Mouse (Mus musculus) lung, embryonic 14.5 days (tissue): ENCODE results near the gene Rad9a. TPM values are rescaled to one million over a fixed set of nuclear protein-coding genes. Genes with fewer than 3 reads are reported as not detected.

Experiments
- ATAC-seq: fragments of 200-750 bp; cut with Nextera tagmentation; 2 replicates; pipeline ENCODE4 v1.8.0; 2017; ENCODE audit warnings: mild to moderate bottlenecking, moderate TSS enrichment, moderate library complexity; ENCODE audit not compliant: insufficient read depth
- DNase-seq: peaks from one replicate; pipeline ENCODE4 v3.0.0-alpha.2; 2015
- H3K27ac ChIP-seq: fragments of 300-500 bp; sonication (generic); 2 replicates; pipeline ENCODE4 v1.5.1; 2014; ENCODE audit warnings: low read depth, mild to moderate bottlenecking, moderate library complexity
- H3K27me3 ChIP-seq: fragments of 300-500 bp; sonication (generic); 2 replicates; pipeline ENCODE4 v1.6.1; 2014; ENCODE audit warnings: low read length, control low read depth; ENCODE audit not compliant: insufficient read depth
- H3K36me3 ChIP-seq: fragments of 300-500 bp; sonication (generic); 2 replicates; pipeline ENCODE4 v1.6.1; 2014; ENCODE audit warnings: control low read depth; ENCODE audit not compliant: insufficient read depth
- H3K4me1 ChIP-seq: fragments of 300-500 bp; sonication (generic); 2 replicates; pipeline ENCODE4 v1.6.1; 2014; ENCODE audit warnings: antibody characterized with exemption, control low read depth; ENCODE audit not compliant: insufficient read depth
- H3K4me2 ChIP-seq: fragments of 300-500 bp; sonication (generic); 2 replicates; pipeline ENCODE4 v1.6.1; 2014; ENCODE audit warnings: mild to moderate bottlenecking
- H3K4me3 ChIP-seq: fragments of 300-500 bp; sonication (generic); 2 replicates; pipeline ENCODE4 v1.5.1; 2014; ENCODE audit warnings: low read depth, low read length
- H3K9ac ChIP-seq: fragments of 300-500 bp; sonication (generic); 2 replicates; pipeline ENCODE4 v1.6.1; 2014
- H3K9me3 ChIP-seq: fragments of 300-500 bp; sonication (generic); 2 replicates; pipeline ENCODE4 v1.6.1; 2016; ENCODE audit warnings: low read depth, low read length, control low read depth
- CTCF ChIP-seq: IDR thresholded peaks from 2 replicates; pipeline ENCODE4 v1.5.1; 2016; ENCODE audit warnings: antibody characterized with exemption, low read depth
- WGBS: fragments of 180-500 bp; shearing (Covaris S2); extraction: QIAGEN DNeasy Blood & Tissue Kit; methylation state at CpG from one replicate; pipeline ENCODE4 v1.1.7; 2014; 5-methylcytosine and 5-hydroxymethylcytosine counted together
- polyA plus RNA-seq: library from polyadenylated mRNA; unstranded; fragments of >200 nt; fragmentation: Nextera tagmentation; extraction: Ambion mirVana; gene quantifications from 2 replicates; pipeline ENCODE4 v1.2.1, GENCODE M21; 2014

Rad9a gene
- polyA plus RNA-seq, 1 experiment from 2014 or later = 47.4 TPM

GRCm38 (mm10) chr19:4155223-4156072 is 46.0 kb downstream of the Rad9a start:
- Histone ChIP-seq H3K4me3 (no peak overlapping the region), H3K4me1 (no peaks in the 10 kb centered on the region), H3K36me3 (peaks cover 52% of the 10 kb centered on the region), H3K9ac (no peak overlapping the region), H3K4me2 (no peak overlapping the region), H3K27me3 (no peaks in the 10 kb centered on the region), H3K27ac (no peak overlapping the region), H3K9me3 (no peaks in the 10 kb centered on the region)
- no peak for TF ChIP-seq CTCF
- ATAC-seq (no peak), DNase-seq (no peak)
- 75% methylated on average over 6 of the region's 6 CpGs for WGBS

DNA sequence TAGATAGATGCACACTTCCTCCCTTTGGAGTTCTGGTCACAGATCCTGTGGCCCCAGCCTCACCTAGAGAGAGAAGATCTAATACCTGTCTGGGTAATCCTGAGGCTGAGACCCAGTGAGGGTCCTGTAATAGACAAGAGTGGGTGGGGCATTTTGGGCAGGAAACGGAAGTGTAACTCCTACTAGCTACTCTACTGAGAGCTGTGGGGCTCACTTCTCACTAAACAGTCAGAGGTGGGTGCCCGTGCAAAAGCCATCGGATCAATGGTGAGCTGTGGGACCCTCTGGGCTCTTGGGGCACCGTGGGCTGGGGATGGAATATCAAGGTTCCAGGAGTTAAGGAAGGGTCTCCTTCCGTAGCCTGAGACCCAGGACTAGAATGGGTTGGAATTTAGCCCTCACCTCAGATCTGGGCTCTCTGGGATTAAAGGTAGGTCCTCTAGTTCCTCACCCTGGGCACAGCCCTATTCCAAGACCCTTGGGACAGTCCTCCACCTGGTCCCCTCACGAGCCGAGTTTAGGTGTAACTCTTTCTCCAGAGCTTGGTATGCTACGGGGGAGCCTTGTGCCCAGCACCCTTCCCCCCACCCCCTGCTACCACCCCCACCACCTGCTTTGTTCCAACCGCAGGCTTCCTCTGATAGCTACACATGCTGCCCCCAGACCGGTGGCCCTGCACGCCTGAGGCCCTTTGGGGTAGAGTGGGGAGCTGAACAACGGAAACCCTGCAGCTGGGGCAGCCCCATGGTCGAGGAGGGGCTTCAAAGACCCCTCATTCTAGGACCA is 46.8 kb downstream of the Rad9a start:
- Histone ChIP-seq H3K9ac (no peak overlapping the region), H3K4me2 (no peak overlapping the region), H3K9me3 (no peaks in the 10 kb centered on the region), H3K4me1 (no peaks in the 10 kb centered on the region), H3K27me3 (no peaks in the 10 kb centered on the region), H3K27ac (no peak overlapping the region), H3K36me3 (peaks cover 53% of the 10 kb centered on the region), H3K4me3 (no peak overlapping the region)
- TF ChIP-seq CTCF = no peak
- no peak for DNase-seq
- no peak for ATAC-seq
- 69% methylated on average over 13 of the region's 13 CpGs for WGBS

DNA sequence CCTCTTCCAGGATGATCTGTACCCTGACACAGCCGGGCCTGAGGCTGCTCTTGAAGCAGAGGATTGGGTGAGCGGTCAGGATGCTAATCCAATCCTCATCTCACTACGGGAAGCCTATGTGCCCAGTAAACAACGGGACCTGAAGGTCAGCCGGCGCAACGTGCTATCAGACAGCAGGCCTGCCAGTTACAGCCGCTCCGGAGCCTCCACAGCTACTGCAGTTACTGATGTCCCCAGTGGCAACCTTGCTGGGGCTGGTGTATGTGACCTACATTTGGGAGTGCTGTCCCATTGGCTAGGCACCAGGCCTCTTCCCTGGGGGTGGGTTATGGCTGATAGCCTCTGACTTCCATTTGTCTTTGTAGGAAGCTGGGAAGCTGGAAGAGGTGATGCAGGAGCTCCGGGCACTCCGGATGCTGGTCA is 48.2 kb downstream of the Rad9a start, which contains the start of gene Ptprcap:
TSS of gene Ptprcap (plus strand) at position 373 of the 423 bp plus-strand sequence.
- ATAC-seq (no peak), DNase-seq (no peak)
- Histone ChIP-seq H3K4me1 (peaks cover 5% of the 10 kb centered on the region), H3K4me2 (no peak within 1 kb of the TSS), H3K9ac (no peak within 1 kb of the TSS), H3K4me3 (no peak within 1 kb of the TSS), H3K27me3 (no peaks in the 10 kb centered on the region), H3K36me3 (peaks cover 39% of the 10 kb centered on the region), H3K9me3 (no peaks in the 10 kb centered on the region), H3K27ac (no peak within 1 kb of the TSS)
- TF ChIP-seq CTCF = no peak
- WGBS = 50% methylated on average over 11 of the region's 11 CpGs

GRCm38 (mm10) chr19:4152445-4153231 is 48.8 kb downstream of the Rad9a start:
- Histone ChIP-seq H3K27me3 (no peaks in the 10 kb centered on the region), H3K4me1 (peaks cover 5% of the 10 kb centered on the region), H3K9me3 (no peaks in the 10 kb centered on the region), H3K36me3 (peaks cover 33% of the 10 kb centered on the region), H3K27ac (no peak overlapping the region), H3K9ac (no peak overlapping the region), H3K4me3 (no peak overlapping the region), H3K4me2 (no peak overlapping the region)
- TF ChIP-seq CTCF = no peak
- ATAC-seq (no peak), DNase-seq (no peak)
- 79% methylated on average over 8 of the region's 8 CpGs for WGBS

DNA sequence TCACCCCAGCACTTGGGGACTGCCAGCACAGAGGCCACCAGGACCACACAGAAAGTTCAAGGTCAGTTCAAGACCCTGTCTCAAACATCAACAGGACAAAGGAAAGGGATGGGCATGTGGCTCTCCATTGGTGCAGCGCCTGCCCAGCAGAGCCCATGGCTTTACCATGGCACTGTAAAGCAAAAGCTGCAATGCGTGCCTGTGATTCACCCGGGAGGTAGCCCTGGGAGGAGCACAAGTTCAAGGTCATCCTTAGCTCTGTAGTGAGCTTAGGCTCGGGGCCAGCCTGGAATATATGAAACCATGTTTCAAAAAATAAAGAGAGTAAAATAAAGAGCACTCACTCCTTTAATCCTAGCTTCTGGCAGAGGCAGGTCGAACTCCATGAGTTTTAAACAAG is 49.6 kb downstream of the Rad9a start:
- DNase-seq = no peak

DNA sequence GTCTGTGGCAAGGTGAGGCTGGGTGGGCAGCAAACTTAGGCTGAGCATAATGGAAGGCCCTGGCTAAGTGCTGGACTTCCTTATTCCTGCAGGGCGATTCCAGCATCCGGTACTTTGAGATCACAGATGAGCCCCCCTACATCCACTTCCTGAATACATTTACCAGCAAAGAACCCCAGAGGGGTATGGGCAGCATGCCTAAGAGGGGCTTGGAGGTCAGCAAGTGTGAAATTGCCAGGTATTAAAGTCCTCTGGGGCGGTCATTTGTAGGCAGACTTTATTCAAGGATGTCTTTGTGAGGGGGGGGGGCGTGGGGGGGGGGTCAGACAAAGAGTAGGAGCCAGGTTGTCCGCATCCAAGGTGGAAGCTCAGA is 50.0 kb downstream of the Rad9a start:
- Histone ChIP-seq H3K27me3 (no peaks in the 10 kb centered on the region), H3K4me2 (no peak overlapping the region), H3K4me3 (no peak overlapping the region), H3K9me3 (no peaks in the 10 kb centered on the region), H3K27ac (no peak overlapping the region), H3K4me1 (peaks cover 5% of the 10 kb centered on the region), H3K9ac (no peak overlapping the region), H3K36me3 (peaks cover 27% of the 10 kb centered on the region)
- no peak for ATAC-seq
- DNase-seq = no peak
- no peak for TF ChIP-seq CTCF
- 71% methylated on average over 5 of the region's 5 CpGs for WGBS

More for the DNA sequence above, 49.6 kb downstream of the Rad9a start:
- TF ChIP-seq CTCF = no peak
- no peaks in the 10 kb centered on the region for H3K27me3 ChIP-seq
- WGBS = 90% methylated on average over 5 of the region's 5 CpGs
- no peak for ATAC-seq
- H3K9me3 ChIP-seq = no peaks in the 10 kb centered on the region
- peaks cover 27% of the 10 kb centered on the region for H3K36me3 ChIP-seq
- H3K4me2 ChIP-seq = no peak overlapping the region
- no peak overlapping the region for H3K9ac ChIP-seq
- peaks cover 5% of the 10 kb centered on the region for H3K4me1 ChIP-seq
- no peak overlapping the region for H3K4me3 ChIP-seq
- no peak overlapping the region for H3K27ac ChIP-seq
